Mouse (Mus musculus): ENCODE data around the gene Usp16.
"Not testable (repeated sequence)": the region's sequence is repeated elsewhere in the genome, so short reads cannot be mapped to it uniquely, and the experiment has no call there.

Gene Usp16

GRCm38 (mm10) chr16:87486739-87487138, 32.2 kb downstream of the Usp16 start:
- DNase-seq (ENCODE audit: low spot score in 2 of 2) = no peak

- DNase-seq (ENCODE audit: low spot score in 2 of 2) = no peak
These were observed 34.1 kb downstream of the Usp16 start for GRCm38 (mm10) chr16:87488605-87489004.

- DNase-seq (ENCODE audit: low spot score in 2 of 2) = not testable (repeated sequence)
These were observed 37.8 kb downstream of the Usp16 start for GRCm38 (mm10) chr16:87492191-87492792.

GRCm38 (mm10) chr16:87494955-87495655, 40.6 kb downstream of the Usp16 start:
- DNase-seq (ENCODE audit: low spot score in 2 of 2) = peak in 1 of 2 experiments; percentile 20

GRCm38 (mm10) chr16:87495716-87496447, 41.4 kb downstream of the Usp16 start, which contains the start of gene Cct8:
Cct8 (minus strand) TSS chr16:87495873.
- peak; percentile 92 to 94 for DNase-seq (ENCODE audit: low spot score in 2 of 2)

GRCm38 (mm10) chr16:87496728-87497127, 42.2 kb downstream of the Usp16 start:
- no peak for DNase-seq (ENCODE audit: low spot score in 2 of 2)

GRCm38 (mm10) chr16:87497171-87497570, 42.7 kb downstream of the Usp16 start:
- no peak for DNase-seq (ENCODE audit: low spot score in 2 of 2)

GRCm38 (mm10) chr16:87499556-87499955, 45.1 kb downstream of the Usp16 start:
- DNase-seq (ENCODE audit: low spot score in 2 of 2) = no peak

- no peak for DNase-seq (ENCODE audit: low spot score in 2 of 2)
These were observed 47.0 kb downstream of the Usp16 start for GRCm38 (mm10) chr16:87501304-87502078.

- no peak for DNase-seq (ENCODE audit: low spot score in 2 of 2)
These were observed 57.2 kb downstream of the Usp16 start for GRCm38 (mm10) chr16:87511706-87512105.

- no peak for DNase-seq (ENCODE audit: low spot score in 2 of 2)
These were observed 57.8 kb downstream of the Usp16 start for GRCm38 (mm10) chr16:87512331-87512730.

GRCm38 (mm10) chr16:87524228-87524627, 69.7 kb downstream of the Usp16 start:
- DNase-seq (ENCODE audit: low spot score in 2 of 2) = no peak

GRCm38 (mm10) chr16:87527553-87528249, 73.2 kb downstream of the Usp16 start:
- DNase-seq (ENCODE audit: low spot score in 2 of 2) = no peak

- DNase-seq (ENCODE audit: low spot score in 2 of 2) = no peak
These were observed 74.3 kb downstream of the Usp16 start for GRCm38 (mm10) chr16:87528755-87529154.
